Mouse (Mus musculus): ENCODE results near the gene Serpinh1. TPM values are rescaled to one million over a fixed set of nuclear protein-coding genes. Genes with fewer than 3 reads are reported as not detected.

Serpinh1 gene
- polyA plus RNA-seq, 1 experiment = 23.7 TPM

DNA sequence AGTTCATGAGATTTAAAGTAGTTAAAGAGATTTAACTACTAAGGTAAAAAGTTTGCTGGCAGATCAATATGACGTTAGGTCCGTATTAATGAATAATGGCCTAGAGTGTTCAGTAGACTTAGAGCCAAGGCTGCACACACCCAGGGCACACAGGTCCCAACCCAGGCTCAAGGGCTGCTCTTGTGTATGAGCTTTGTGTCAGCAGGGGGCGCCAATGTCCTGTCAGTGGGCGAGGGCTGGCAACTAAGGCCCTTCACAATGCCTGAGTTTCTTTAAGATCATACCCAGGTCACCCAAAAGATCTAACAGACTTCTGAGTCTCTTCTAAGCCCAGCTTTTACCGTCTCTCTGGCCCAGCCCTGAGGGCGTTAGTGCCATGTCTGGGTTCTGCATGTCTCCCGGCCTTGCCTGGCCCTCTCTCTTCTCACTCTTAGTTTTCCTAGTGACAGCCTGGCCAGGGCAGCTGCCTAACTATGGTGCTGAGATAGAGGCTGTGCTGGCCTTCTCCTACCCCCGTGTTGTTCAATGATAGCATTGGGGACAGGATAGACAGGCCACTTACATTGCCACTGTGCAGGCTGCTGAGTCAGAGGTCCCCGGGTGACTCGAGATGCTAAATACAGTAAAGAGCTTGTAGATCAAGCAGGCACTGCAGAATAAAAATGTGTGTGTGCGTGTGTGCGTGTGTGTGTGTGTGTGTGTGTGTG is 20.1 kb downstream of the Serpinh1 start:
- no peaks in the 10 kb centered on the region for H3K4me1 ChIP-seq (ENCODE audit: control insufficient read depth, insufficient read depth, low read length)
- H3K4me3 ChIP-seq (ENCODE audit: insufficient read depth, low read length) = no peak overlapping the region
- H3K27ac ChIP-seq (ENCODE audit: insufficient read depth, low read length) = no peak overlapping the region
- peak; percentile 84 for TF ChIP-seq CTCF (IDR thresholded peaks at IDR 0.05; ENCODE audit: extremely low read depth, insufficient read depth, low read length)
- TF ChIP-seq POLR2A (IDR thresholded peaks at IDR 0.05; ENCODE audit: extremely low read depth, insufficient read depth, low read length) = no peak

DNA sequence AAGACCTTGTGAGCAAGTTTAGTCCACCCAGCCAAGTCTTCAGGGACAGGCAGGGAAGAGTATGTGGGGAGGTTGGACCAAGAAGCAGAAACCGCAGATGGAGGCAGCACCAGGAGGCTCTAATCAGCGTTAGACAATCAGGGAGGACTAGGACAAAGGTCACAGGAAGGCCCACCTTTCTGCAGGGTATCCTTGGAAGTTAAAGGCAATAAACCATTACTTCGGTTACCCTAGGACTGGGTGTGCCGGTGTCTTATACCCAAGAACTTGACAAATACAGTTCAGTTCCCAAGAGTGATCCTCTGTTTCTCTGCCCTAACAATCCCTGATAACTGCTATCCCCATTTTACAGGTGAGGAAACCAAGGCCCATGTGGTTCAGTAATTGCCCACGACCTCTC is 23.0 kb downstream of the Serpinh1 start:
- no peak overlapping the region for H3K27ac ChIP-seq (ENCODE audit: insufficient read depth, low read length)

DNA sequence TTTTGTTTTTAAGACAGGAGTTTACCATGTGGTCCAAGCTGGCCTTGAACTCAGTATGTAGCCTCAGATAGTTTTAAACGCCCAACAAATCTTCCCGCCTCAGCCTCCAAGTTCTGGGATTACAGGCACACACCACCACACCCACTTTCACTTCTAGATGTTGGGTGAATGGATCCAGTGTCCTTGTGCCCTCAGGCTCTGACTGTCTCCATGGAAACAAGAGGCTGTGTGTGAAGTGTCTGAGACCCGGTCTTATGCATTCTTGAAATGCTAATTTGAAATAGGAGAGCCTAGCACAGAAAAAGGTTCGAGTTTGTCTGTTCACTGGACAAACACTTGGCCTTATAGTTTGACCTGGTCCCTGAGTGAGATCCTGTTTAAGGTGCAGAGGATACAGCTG is 24.2 kb downstream of the Serpinh1 start:
- H3K4me3 ChIP-seq (ENCODE audit: insufficient read depth, low read length) = no peak overlapping the region
- TF ChIP-seq POLR2A (IDR thresholded peaks at IDR 0.05; ENCODE audit: extremely low read depth, insufficient read depth, low read length) = no peak
- H3K4me1 ChIP-seq (ENCODE audit: control insufficient read depth, insufficient read depth, low read length) = peaks cover 4% of the 10 kb centered on the region
- no peak overlapping the region for H3K27ac ChIP-seq (ENCODE audit: insufficient read depth, low read length)

More for the DNA sequence above, 23.0 kb downstream of the Serpinh1 start:
- no peak for TF ChIP-seq CTCF (IDR thresholded peaks at IDR 0.05; ENCODE audit: extremely low read depth, insufficient read depth, low read length)
- TF ChIP-seq POLR2A (IDR thresholded peaks at IDR 0.05; ENCODE audit: extremely low read depth, insufficient read depth, low read length) = no peak
- no peak overlapping the region for H3K4me3 ChIP-seq (ENCODE audit: insufficient read depth, low read length)
- H3K4me1 ChIP-seq (ENCODE audit: control insufficient read depth, insufficient read depth, low read length) = peaks cover 2% of the 10 kb centered on the region

DNA sequence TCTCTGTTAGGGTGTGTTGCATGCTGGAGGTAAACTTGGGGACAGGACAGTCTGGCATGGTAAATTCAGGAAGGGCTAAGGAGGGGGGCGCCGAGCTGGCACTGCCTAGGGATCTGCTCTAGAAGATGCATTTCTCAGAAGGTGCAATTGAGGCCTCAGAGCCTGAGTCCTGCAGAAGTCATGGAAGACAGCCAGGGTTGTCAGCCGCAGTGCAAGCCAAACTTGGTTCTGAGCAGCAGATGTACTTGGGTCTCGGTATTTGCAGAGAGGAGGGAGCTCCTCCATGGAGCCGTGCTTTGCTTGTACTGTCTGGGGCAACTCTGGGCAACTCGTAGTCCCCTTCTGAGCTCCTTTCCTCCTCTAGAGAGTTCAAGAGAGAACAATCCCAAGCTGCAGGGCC is 26.9 kb downstream of the Serpinh1 start:
- Histone ChIP-seq H3K4me3 (ENCODE audit: insufficient read depth, low read length) (no peak overlapping the region), H3K4me1 (ENCODE audit: control insufficient read depth, insufficient read depth, low read length) (peaks cover 8% of the 10 kb centered on the region), H3K27ac (ENCODE audit: insufficient read depth, low read length) (no peak overlapping the region)
- TF ChIP-seq POLR2A (IDR thresholded peaks at IDR 0.05; ENCODE audit: extremely low read depth, insufficient read depth, low read length) (no peak), CTCF (IDR thresholded peaks at IDR 0.05; ENCODE audit: extremely low read depth, insufficient read depth, low read length) (no peak)

DNA sequence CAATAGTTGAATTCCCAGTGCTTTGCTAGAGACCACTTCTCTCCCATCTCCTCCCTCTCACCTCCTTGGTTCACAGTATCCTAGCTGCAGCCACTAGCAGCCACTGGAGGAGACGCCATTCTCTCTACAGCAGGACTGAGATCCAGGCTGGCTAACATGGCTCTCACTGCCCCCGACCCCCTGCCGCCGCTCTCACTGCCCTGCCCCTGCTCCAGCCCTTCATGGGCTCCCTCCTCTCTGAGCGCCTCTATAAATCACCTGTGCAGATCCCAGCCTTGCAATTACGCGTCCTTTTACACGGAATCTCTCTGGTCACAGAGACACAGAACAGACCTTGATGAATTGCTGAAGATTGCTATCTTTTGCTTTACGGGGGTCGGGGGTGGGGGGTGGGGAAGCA is 28.2 kb downstream of the Serpinh1 start:
- H3K4me1 ChIP-seq (ENCODE audit: control insufficient read depth, insufficient read depth, low read length) = peaks cover 8% of the 10 kb centered on the region
- H3K27ac ChIP-seq (ENCODE audit: insufficient read depth, low read length) = no peak overlapping the region
- TF ChIP-seq CTCF (IDR thresholded peaks at IDR 0.05; ENCODE audit: extremely low read depth, insufficient read depth, low read length) = no peak
- no peak for TF ChIP-seq POLR2A (IDR thresholded peaks at IDR 0.05; ENCODE audit: extremely low read depth, insufficient read depth, low read length)
- H3K4me3 ChIP-seq (ENCODE audit: insufficient read depth, low read length) = no peak overlapping the region

DNA sequence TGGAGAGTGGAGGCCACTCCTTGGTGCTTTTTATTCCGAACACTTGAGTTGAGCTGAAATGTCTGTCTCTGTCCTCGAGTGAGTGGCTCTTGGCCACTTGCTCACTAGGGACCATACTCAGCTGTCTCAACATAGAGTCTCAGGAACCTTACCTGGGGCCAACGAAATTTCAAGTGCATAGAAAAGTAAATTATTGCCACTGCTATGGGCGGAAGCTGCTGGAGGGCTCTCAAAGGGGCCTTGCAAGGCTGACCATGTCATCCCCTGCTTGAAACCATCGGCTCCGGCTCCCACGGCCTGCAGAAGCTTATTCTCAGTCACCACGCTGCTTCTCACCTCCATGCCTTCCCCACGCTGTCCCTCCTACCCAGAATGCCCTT is 29.7 kb downstream of the Serpinh1 start:
- no peak overlapping the region for H3K4me3 ChIP-seq (ENCODE audit: insufficient read depth, low read length)
- H3K4me1 ChIP-seq (ENCODE audit: control insufficient read depth, insufficient read depth, low read length) = peaks cover 8% of the 10 kb centered on the region
- TF ChIP-seq POLR2A (IDR thresholded peaks at IDR 0.05; ENCODE audit: extremely low read depth, insufficient read depth, low read length) (no peak), CTCF (IDR thresholded peaks at IDR 0.05; ENCODE audit: extremely low read depth, insufficient read depth, low read length) (no peak)
- H3K27ac ChIP-seq (ENCODE audit: insufficient read depth, low read length) = no peak overlapping the region

DNA sequence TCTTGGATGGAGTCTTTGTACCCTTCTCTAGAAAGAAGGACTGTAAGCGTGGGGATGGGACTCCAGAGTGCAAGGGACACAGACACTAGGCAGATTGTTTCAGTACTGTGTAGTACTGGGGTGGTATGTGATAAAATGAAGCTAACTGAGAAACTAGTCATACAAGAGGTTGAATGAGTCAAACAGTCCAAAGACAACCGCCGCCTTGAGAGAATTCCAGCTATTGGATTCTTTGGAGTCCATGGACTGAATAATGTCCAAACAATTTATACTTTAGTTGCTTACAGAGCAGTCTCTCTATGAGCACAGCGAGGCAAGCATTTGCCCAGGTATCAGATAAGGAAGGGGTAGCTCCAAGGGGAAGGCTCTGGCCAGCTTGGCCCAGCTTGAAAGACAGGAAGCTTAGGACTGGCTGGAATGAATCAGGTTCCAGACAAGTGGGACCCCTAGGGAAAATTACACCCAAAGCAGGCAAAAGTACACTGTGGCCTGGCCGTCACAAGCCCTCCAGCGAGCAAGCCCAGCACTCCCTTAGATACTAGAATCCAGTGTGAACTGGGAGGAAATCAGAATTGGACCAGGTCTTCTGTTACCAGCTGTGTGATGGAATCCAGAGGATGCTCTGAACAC is 30.2 kb downstream of the Serpinh1 start:
- no peak overlapping the region for H3K4me3 ChIP-seq (ENCODE audit: insufficient read depth, low read length)
- TF ChIP-seq POLR2A (IDR thresholded peaks at IDR 0.05; ENCODE audit: extremely low read depth, insufficient read depth, low read length) (no peak), CTCF (IDR thresholded peaks at IDR 0.05; ENCODE audit: extremely low read depth, insufficient read depth, low read length) (no peak)

DNA sequence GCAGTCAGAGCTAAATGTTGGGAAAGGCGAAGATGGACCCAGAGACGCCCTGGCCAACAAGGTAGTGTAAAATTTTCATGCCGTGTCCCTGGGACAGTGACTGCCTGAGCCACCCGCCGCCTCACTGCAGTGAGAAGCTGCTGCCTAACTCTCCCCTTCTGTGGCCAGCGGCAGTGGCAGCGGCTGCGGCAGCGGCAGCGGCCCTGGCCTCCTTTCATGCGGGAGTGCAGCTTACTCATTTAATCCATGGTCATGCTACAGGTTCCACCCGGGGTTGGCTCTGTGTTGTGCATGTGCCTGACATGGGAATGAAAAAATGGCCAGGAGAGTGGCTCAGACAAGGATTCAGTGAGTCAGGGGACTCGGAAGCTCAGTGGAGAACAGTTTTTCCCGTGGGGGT is 32.5 kb downstream of the Serpinh1 start:
- Histone ChIP-seq H3K4me1 (ENCODE audit: control insufficient read depth, insufficient read depth, low read length) (peaks cover 6% of the 10 kb centered on the region), H3K4me3 (ENCODE audit: insufficient read depth, low read length) (no peak overlapping the region), H3K27ac (ENCODE audit: insufficient read depth, low read length) (no peak overlapping the region)
- no peak for TF ChIP-seq POLR2A (IDR thresholded peaks at IDR 0.05; ENCODE audit: extremely low read depth, insufficient read depth, low read length)
- no peak for TF ChIP-seq CTCF (IDR thresholded peaks at IDR 0.05; ENCODE audit: extremely low read depth, insufficient read depth, low read length)

More for the DNA sequence above, 30.2 kb downstream of the Serpinh1 start:
- Histone ChIP-seq H3K27ac (ENCODE audit: insufficient read depth, low read length) (no peak overlapping the region), H3K4me1 (ENCODE audit: control insufficient read depth, insufficient read depth, low read length) (peaks cover 8% of the 10 kb centered on the region)

DNA sequence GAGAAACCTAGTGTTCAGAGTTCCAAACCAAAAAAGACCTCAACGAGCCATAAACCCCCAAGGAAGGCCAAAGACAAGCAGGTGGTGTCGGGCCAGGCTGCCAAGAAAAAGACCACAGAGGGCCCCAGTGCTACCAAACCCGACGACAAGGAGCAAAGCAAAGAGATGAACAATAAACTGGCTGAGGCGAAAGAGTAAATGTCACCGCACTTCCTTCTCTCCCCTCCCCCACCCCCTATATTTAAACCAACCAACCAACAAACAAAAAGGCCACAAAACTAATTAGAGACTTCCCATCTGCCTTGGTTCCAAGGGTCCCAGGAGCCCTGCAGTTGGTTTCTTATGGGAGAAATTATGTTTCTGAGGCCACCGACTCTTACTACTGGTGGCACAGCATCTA is 35.6 kb downstream of the Serpinh1 start:
- Histone ChIP-seq H3K27ac (ENCODE audit: insufficient read depth, low read length) (no peak overlapping the region), H3K4me1 (ENCODE audit: control insufficient read depth, insufficient read depth, low read length) (peaks cover 2% of the 10 kb centered on the region; the same call in 1 of the 2 replicates), H3K4me3 (ENCODE audit: insufficient read depth, low read length) (no peak overlapping the region)
- TF ChIP-seq CTCF (IDR thresholded peaks at IDR 0.05; ENCODE audit: extremely low read depth, insufficient read depth, low read length) (no peak), POLR2A (IDR thresholded peaks at IDR 0.05; ENCODE audit: extremely low read depth, insufficient read depth, low read length) (no peak)

DNA sequence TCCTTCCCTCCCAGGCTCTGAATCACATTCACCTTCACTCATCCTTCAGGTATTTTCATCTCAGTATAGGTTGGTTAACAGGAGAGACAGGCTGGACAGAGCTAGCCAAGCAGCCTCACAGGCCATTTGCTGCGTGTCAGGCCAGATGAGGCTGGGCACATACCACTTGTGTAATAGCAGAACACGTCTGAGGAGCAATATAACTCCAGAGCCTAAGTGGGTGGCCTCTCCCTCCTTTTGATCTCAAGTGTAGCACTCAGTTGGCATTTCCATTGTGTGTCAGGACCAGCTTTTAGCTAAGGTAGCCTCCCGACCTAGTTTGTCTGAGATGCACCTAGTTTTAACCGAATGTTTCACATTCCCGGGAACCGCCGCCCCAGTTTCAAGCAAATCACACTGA is 36.8 kb downstream of the Serpinh1 start:
- TF ChIP-seq POLR2A (IDR thresholded peaks at IDR 0.05; ENCODE audit: extremely low read depth, insufficient read depth, low read length) (no peak), CTCF (IDR thresholded peaks at IDR 0.05; ENCODE audit: extremely low read depth, insufficient read depth, low read length) (no peak)
- Histone ChIP-seq H3K4me3 (ENCODE audit: insufficient read depth, low read length) (no peak overlapping the region), H3K27ac (ENCODE audit: insufficient read depth, low read length) (no peak overlapping the region), H3K4me1 (ENCODE audit: control insufficient read depth, insufficient read depth, low read length) (peaks cover 7% of the 10 kb centered on the region)

All from cortical plate, adult 2 months (tissue).